Mouse (Mus musculus): ENCODE results near the gene Igsf3.
"Not testable (repeated sequence)": the region's sequence is repeated elsewhere in the genome, so short reads cannot be mapped to it uniquely, and the experiment has no call there.

Igsf3 gene

DNA sequence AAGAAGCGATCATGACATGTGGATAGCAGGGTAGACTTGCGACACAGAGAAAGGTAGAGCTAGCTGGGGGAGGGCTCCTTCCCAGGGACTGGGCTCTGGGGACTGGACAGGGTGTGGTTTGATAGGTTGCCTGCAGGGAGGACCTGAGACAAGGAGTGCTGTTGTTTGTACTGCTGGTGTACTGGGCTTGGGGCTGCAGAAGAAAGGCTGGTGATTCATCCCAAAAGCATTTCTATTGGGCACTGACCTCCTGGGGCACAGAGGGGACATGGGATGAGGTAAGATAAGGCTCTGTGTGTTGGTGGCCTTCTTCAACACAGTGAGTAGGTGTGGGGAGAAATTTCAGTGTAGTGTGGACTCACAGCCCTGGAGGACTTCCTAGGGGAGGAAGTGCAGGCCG is 29.2 kb downstream of the Igsf3 start:
- no peak for DNase-seq

DNA sequence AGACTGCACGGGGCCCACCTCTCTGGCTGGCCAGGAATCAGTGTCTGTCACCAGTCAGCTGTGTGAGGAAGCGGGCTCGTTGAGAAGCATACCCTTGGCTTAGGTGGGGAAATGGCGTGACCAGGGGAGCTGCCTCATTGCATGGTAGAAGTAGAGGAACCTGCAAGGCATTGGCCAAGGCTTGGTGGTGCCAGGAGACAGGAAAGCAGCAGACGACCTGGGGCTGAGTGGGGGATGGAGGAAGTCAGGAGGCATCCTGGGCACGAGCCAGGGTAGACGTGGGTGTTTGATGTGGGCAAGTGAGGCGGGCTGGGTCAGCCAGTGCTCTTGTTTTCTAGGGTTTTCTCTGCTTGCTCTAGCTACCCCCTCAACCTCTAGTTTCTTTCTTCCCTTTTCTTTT is 30.7 kb downstream of the Igsf3 start:
- no peak for DNase-seq

DNA sequence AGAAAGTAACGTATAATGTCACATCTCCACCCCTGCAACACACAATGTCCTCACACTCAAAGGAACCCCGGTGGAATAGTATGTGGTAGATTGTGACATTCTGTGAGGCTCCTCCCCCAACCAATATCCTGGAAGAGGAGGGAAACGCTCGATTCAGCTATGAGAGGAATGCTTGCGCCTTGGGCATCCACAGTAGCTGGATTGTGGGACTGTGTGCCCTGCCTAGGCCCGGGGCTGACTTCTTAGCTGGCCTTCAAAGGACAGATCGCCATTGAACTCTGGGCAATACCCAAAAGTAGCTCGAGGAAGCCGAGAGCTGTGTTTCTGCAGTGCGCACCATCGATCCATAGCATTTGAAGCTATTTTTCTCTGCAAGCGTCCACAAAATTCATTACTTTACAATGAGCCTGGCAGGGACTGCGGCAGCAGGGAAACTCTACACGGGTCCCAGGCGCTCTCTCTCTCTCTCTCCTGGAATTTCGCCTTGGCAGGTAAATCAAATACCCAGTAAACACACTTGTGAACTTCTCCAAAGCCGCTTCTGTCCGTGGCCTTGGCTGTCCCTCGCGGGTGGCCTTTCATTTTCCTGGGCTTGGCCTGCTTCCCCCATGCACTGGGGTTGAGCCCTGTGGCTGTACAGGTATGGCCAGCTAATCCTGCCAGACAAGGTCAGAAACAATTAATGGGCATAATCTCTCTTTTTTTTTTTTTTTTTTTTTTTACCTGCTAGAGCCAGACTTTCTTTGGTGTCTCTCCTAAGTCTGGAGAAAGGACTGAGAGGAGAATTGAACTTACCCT is 32.3 kb downstream of the Igsf3 start:
- DNase-seq, result no peak

DNA sequence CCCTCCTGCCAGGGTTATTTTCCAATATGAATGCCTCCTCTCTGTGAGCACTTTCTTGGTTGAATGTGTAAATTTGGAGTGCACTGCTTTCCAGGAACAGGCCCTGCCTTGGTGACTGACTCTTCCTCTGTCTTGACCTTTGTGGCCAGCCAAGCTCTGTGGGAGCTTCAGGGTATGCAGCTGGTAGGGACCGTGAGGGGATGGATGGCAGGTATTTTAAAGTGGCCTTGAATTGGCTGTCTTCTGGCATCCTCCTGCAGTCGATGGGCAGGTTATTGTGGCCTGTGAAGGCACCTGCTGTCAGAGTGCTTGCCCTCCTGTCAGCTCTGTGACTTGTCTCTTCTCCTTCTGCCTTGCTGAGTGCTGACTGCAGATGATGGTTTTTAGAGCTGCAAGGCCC is 33.3 kb downstream of the Igsf3 start:
- DNase-seq, result no peak

DNA sequence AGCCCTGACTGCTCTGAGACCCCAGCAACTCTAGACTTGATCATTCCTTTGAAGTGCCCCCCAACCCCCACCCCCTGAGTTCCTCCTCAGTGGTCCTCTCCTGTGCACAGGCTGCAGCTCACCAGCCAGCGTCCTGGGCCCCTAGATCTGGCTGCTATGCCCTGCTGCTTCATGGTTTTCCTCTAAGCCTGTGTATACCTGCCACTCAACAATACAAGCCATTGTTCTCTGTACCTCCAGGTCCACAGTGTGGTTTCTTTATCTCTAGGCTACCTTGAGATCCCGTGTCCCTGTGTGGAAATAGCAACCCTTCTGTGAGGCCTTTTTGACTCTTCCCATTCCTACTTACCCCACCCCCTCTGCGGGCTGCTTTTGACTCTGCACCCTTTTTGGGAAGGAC is 33.9 kb downstream of the Igsf3 start:
- no peak for DNase-seq

DNA sequence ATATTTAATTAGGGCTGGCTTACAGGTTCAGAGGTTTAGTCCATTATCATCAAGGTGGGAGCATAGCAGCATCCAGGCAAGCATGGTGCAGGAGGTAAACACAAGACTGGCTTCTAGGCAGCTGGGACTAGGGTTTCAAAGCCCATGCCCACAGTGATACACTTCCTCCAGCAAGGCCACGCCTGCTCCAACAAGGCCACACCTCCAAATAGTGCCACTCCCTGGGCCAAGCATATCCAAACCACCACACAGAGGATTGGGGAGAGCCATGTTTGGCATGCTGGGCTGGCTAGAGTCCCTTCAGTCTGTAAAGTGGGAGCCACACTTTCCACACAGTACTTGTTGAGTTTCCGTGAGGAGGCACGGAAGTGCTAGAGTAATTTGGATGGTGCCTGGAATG is 34.7 kb downstream of the Igsf3 start:
- no peak for DNase-seq

DNA sequence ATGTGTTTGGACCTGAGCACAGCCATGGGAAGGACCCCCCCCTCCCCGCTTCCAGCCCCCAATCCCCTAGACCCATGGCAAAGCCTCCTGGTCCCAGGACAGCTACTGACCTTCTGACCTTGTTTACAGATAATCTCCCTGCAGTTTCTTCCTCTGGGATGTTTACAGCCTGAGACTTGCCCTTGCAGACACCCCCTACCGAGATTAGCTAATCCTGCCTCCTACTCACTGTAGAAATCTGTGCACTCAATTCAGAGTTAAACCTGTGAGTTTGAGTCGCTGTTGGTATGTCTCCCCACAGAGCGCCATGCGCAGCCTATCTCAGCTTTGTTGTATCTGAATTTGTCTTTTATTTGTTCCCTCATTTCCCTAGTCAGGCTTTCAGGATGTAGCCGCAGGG is 35.2 kb downstream of the Igsf3 start:
- DNase-seq, result no peak

DNA sequence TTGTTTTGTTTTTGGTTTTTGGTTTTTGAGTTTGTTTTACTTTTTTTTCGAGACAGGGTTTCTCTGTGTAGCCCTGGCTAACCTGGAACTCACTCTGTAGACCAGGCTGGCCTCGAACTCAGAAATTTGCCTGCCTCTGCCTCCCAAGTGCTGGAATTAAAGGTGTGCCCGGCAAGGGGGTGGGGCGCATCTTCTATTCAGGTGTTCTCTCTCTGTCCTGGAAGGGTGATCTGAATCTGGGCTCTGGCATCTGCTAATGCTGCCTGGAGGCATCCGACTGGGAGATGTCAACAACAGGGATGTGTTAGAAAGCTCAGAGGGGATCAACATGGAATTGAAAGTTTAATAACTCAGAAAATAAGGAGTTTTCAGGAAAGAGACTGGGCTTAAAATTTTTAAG is 36.1 kb downstream of the Igsf3 start:
- DNase-seq, result not testable (repeated sequence)

DNA sequence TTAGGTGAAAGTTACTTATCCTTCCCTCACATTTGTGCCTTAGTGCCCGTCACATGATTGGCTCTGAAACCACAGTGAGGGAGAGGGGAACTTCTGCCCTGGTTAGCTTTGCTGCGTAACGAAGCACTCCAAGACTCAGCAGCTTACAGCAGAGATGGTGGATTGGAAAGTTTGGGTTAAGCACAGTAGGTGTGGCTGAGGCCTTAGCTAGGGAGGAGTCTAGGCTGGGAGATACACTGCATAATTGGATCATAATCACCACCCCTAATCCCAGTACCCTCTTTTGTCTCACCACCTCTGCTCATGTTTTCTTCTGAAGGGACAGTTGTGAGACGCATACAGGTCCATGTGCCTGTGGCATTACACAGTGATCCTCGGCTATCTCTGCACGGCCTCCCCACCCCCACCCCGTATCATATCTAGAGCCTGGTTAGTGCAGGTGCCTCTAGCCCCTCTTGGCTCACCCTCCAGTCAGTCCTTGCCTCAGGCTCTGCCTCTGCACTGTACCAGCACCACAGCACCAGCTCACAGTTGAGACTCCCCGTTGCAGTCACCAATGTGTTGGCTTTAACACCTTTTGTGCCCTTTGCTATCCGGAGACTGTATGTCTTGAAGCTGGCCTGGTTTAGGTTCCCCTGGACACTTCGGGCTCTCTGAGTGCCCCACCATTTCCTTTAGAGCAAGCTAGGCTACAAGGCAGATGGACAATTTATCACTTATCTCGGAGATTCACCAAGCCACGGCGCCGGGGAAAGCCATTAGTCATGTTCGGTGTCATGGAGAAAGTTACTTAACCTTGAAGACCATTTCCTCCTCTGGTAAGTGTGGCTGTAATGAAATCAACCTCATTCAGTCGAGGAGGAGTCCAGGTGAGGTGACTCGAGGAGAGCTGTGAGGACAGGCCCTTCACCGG is 42.1 kb downstream of the Igsf3 start:
- no peak for DNase-seq

DNA sequence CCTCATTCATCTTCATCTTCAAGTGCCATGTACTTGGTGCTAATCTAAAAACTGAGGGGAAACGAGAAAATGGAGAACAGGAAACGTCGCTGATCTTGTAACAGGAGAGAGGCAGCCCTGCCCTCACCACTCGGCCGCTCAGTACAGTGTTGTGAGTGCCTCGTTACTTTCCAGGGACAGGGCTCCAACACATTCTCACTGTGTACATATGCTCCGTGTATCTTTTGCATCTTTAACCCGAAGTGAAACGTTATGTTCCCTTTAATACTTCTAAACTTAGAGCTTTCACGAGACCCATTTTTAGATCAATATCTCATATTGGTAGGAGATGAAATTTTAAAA is 42.7 kb downstream of the Igsf3 start:
- no peak for DNase-seq

DNA sequence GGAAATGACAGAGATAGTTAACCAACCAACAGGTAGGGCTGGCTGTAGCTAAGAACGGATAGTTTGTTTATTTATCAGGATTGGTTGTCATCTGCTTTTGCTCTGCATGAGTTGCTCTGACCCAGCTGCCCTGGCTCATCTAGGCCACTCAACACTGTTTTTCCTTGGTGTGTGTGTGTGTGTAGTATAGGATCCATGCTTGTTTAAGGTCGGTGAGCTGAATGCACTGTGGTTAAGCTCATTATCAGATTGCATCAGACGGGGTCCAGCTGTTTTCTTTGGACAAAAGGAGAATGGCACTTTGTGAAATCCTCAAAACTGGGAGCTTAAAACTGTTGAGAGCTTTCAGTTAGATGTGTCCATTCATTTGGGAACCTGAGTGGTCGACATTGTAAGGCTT is 46.3 kb downstream of the Igsf3 start:
- DNase-seq, result no peak

DNA sequence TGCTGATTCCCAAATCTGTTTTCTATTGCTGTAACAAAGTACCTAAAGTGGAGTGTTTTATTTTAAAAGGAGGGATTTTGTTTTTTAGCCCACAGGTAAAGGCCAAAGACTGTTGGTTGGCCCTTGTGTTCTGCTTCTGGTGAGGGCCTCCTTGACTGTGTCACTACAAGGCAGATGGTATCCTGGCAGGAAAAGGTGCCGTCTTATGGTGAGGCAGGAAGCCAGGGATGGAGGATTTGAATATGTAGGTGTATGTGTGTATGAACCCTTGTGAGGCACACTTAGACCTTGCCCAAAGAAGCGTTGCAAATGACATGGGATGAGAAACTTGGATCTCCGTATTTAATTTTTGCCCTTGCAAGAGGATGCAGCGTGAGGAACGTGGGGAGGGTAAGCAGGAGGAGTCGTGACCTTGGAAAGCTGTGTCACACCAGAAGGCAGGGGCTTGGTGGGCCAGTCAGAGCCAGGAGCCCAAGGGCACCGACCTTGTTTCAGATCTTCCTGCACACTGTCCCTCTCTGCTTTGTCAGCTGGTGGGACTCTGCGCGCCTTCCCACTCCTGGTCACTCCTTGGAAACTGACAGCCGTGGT is 47.5 kb downstream of the Igsf3 start:
- no peak for DNase-seq

DNA sequence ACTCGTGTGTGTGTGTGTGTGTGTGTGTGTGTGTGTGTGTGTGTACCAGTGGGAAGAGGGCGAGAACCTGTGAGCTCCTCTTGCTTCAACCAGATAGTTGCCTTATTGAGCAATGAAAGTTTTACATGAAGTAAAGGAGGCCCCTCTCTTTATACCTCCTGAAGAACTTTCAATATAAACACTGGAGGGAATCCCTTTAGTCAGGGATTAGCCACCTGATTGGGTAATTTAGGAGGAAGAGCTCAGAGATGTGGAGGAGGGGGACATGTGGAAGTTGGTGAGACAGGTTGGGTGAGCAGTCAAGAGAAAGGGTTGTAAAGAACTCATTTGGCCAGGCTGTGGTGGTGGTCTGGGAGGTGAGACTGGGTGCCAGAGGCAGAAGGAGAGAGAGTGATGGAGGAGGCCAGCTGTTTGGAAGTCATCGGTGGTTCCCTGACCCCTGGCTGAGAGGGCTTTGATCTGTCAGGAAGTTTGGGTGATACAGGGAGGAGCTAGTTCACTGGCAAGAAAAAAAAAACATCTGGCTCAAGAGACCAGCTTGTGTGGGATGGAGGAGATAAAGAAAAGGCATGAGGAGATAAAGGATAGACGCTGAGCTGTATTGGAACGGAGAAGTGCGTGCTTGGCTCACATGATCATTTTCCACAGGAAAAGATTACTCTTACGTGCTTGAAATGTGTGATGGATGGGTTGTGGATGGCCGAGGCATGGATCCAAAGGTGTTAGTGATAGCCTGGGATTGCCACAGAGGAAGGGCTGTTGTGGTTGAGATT is 53.3 kb downstream of the Igsf3 start:
- DNase-seq, result no peak

DNA sequence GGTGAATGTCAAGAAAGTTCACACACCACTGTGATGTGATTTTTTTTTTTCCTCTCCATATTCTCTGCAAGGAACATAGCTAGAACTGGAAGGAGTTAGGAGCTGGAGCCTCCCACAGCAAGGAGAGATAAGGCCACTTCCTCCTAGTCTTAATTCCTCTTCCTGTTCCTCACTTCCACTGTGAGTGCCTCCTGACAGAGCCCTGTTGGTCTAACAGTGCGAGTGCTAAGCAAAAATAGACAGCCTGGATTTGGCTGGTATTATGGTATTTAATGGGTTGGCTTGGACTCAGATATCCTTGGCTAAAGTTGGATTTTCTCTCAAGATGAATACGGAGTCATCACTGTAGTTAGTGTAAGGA is 53.9 kb downstream of the Igsf3 start:
- DNase-seq, result no peak

DNA sequence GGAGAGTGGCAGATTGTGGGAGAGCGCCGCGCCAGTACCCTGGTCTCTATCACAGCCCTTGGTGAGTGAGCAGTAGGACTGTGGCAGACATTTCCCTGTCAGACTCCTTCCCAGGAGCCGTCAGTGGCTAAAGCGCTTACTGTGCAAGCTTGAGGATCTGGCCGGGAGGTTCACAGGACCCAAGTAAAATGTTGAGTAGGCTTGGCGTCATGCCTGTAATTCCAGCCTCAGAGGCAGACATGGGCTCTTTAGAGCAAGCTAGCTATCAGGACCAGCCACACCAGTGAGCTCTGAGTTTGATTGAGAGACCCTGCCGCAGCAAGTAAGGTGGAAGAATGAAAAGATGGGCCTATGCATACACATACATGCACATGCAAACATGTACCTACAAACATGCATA is 58.8 kb downstream of the Igsf3 start:
- DNase-seq, result no peak

DNA sequence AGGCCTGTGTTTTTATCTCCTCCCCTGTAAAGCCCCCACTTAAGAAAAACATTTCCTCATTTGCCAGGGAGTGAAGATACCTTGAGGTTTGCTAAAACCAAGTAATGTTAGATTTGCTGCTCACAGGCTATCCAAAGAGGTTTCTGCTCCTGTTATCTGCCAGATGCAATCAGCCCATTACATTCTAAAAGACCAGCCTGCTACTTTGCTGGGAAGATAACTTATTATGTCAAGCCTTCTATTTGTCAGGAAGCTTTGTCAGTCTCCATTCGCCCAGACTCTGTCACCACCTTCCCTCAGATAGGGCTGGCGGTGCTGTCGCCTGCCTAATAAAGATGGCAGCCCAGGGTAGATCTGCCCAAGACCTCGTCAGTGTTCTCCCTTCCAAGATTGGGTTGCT is 59.6 kb downstream of the Igsf3 start:
- no peak for DNase-seq

DNA sequence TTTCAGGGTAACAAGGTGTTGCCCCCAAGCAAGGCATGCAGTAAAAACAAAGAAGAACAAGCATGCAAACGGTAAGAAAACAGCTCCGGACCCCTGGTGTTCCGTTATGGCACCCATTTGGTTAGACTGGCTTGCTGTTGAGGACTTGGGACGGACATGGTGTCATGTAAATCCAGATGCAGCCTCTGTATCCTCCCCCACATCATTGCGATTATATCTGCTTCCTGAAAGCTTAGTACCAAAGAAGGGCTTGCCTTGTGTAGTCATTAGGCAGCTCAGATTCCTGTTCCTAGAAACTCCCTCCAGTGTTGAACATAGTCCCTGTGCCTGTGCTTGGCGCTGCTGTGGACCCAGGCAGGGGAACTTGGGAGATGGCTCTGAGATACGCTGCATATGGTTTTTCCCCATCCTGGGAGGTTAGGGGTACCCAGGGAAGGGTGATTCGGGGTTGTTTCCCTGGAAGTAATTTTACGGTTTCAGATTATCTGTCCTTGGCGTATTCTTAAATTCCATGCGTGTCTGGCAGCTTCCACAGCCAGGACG is 60.2 kb downstream of the Igsf3 start:
- no peak for DNase-seq

DNA sequence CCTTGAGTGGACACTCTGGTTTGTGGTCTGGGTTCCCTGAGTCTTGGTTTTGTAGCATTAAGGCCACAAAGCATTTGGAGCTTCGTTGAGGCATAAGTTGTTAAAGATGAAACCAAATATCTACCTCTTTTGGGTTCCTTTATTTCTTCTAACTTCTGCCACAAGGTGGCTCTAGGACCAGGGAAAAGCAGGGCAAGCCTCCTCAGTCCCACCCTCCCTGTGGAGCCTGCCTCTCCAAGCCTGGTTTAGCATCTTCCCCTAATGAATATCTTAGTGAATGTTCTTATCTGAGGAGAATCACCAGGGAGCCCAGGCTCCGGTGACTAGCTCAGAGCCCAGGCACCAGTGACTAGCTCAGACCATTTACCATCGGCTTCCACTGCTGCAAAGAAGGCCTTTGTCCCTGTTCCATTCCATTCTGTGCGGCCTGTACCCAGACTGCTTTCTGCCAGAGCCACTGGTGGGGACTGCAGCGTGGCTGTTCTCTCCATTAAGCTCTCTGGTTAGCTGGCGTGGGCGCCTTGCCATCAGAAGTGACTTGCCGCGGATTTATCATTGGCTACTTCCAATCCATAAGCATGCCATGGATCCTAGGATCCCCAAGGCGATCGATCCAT is 66.5 kb downstream of the Igsf3 start:
- DNase-seq, result no peak

DNA sequence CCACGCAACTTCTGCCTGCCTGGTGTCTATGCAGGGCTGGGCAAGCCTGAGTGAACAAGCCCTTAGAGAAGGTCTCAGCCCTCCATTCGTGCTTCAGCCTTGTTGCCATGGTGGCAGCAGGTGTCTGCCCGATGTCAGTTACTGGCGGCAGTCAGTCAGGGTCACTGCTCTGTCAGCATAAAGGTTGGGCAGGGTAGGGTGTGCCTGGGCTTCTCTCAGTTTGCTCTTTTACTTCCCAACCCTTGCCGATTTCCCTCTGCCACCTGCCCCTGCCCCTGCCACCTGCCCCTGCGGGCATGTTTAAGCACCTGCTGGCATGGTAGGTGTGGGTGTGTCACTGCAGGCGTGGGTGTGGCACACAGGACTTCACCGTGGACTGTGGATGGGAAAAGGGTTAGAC is 67.6 kb downstream of the Igsf3 start:
- DNase-seq, result no peak

DNA sequence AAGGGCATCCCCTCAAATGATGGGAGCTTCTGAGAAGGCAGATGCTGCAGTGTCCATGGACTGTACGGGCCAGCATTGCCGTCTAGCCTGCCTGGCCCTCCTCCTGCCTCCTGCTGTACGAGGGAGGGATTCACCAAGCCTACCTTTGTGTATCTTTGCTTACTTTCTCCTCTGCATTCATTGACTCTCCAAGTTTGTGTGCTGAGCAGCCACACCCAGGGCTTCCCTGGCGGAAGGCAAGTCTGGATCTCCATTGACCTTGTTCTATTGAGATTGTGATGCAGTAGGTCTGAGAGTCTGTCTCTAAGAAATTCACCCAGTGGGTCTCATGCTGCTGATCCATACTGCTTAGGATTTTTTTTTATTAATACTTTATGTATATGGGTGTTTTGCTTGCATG is 70.4 kb downstream of the Igsf3 start:
- DNase-seq, result no peak

DNA sequence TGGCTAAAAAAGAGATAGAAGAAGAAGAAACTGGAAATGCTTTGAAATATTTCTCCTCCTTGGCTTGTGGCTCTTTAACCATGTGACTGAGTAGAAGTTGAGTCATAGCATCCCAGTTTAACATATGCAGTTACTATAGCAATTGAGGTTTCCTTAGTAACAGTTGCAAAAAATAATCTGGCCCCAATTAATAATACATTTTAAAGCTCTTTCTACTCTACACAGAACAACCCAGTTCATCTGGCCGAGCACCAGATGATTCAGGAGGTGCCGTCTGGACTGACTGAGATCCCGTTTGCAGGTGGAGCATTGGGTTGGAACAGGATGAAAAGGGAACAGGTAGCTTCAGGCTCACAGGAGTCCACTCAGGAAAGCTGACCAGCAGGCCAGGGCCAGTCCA is 71.9 kb downstream of the Igsf3 start:
- peak; percentile 58 for DNase-seq

DNA sequence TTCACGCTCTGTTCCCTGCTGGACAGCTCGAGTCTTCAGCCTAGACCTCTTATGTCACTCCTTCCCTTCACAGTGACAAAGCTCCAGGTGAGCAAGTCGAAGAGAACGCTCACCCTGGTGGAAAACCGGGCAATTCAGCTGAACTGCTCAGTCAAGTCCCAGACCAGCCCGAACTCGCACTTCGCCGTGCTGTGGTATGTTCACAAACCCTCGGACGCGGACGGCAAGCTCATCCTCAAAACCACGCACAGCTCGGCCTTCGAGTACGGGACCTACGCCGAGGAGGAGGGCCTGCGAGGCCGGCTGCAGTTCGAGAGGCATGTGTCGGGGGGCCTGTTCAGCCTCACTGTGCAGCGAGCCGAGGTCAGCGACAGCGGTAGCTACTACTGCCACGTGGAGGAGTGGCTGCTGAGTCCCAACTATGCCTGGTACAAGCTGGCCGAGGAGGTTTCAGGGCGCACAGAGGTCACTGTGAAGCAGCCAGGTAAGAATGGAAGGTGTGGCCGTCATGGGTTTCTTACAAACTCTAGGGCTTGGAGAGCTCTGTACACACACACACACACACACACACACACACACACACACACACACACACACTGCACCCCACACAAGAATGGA is 74.0 kb downstream of the Igsf3 start:
- DNase-seq, result no peak
